Mouse (Mus musculus) retina, adult 2 months (tissue): ENCODE results near the gene Pmvk.
A peak's percentile ranks its signal among the peaks of the same experiment; 100 is the strongest.
"Not testable (repeated sequence)": the region's sequence is repeated elsewhere in the genome, so short reads cannot be mapped to it uniquely, and the experiment has no call there.

Experiments used
- DNase-seq: peaks from one replicate; pipeline ENCODE4 v3.0.0-alpha.2; 2012; ENCODE audit warnings: low read depth, low spot score

Gene Pmvk

GRCm38 (mm10) chr3:89425876-89426275 is 28.5 kb upstream of the Pmvk start:
- no peak for DNase-seq

- not testable (repeated sequence) for DNase-seq
Observed at GRCm38 (mm10) chr3:89429021-89429420, 25.3 kb upstream of the Pmvk start.

GRCm38 (mm10) chr3:89430171-89431159 is 23.9 kb upstream of the Pmvk start, which contains the start of gene Pygo2:
Gene Pygo2, plus strand, starts transcription at chr3:89430214.
- peak; percentile 80 for DNase-seq

GRCm38 (mm10) chr3:89432606-89433005 is 21.7 kb upstream of the Pmvk start:
- DNase-seq = no peak

GRCm38 (mm10) chr3:89434532-89434931 is 19.8 kb upstream of the Pmvk start:
- no peak for DNase-seq

- DNase-seq = no peak
Observed at GRCm38 (mm10) chr3:89435041-89435440, 19.3 kb upstream of the Pmvk start.

- no peak for DNase-seq
Observed at GRCm38 (mm10) chr3:89436176-89437113, 17.9 kb upstream of the Pmvk start, which contains the start of gene Pbxip1. Gene Pbxip1, plus strand, starts transcription at chr3:89436706.

GRCm38 (mm10) chr3:89437269-89437668 is 17.1 kb upstream of the Pmvk start:
- no peak for DNase-seq

- no peak for DNase-seq
Observed at GRCm38 (mm10) chr3:89440691-89441090, 13.7 kb upstream of the Pmvk start.

- DNase-seq = no peak
Observed at GRCm38 (mm10) chr3:89448720-89449537, 5.4 kb upstream of the Pmvk start.

- DNase-seq = no peak
Observed at GRCm38 (mm10) chr3:89449541-89449940, 4.8 kb upstream of the Pmvk start.

- DNase-seq = no peak
Observed at GRCm38 (mm10) chr3:89451916-89452315, 2.4 kb upstream of the Pmvk start.

GRCm38 (mm10) chr3:89455786-89456285 is 1.5 kb downstream of the Pmvk start:
- no peak for DNase-seq

- DNase-seq = no peak
Observed at GRCm38 (mm10) chr3:89456726-89457665, 2.7 kb downstream of the Pmvk start.

- DNase-seq = no peak
Observed at GRCm38 (mm10) chr3:89458372-89458964, 4.1 kb downstream of the Pmvk start.

- DNase-seq = peak; percentile 87
Observed at GRCm38 (mm10) chr3:89458965-89459807, 4.8 kb downstream of the Pmvk start.

GRCm38 (mm10) chr3:89468268-89468667 is 13.9 kb downstream of the Pmvk start:
- no peak for DNase-seq

GRCm38 (mm10) chr3:89472280-89472679 is 17.9 kb downstream of the Pmvk start:
- no peak for DNase-seq
